Mouse (Mus musculus) kidney, embryonic 14.5 days (tissue): Measurements from ENCODE around the gene Igf2r. TPM values are rescaled to one million over a fixed set of nuclear protein-coding genes. Genes with fewer than 3 reads are reported as not detected.
A peak's percentile ranks its signal among the peaks of the same experiment; 100 is the strongest.

ENCODE experiments used
- ATAC-seq: fragments of 200-750 bp; cut with Nextera tagmentation; 2 replicates; pipeline ENCODE4 v1.8.0; 2017; ENCODE audit warnings: moderate number of reproducible peaks, mild to moderate bottlenecking, moderate TSS enrichment, moderate library complexity; ENCODE audit not compliant: low FRiP score, low TSS enrichment
- H3K27ac ChIP-seq: fragments of 300-500 bp; sonication (generic); 2 replicates; pipeline ENCODE4 v1.5.1; 2014; ENCODE audit warnings: low read depth, mild to moderate bottlenecking, low read length, moderate library complexity, mixed read lengths
- H3K27me3 ChIP-seq: fragments of 300-500 bp; sonication (generic); 2 replicates; pipeline ENCODE4 v1.6.1; 2014; ENCODE audit warnings: mild to moderate bottlenecking, low read length; ENCODE audit not compliant: control insufficient read depth, insufficient read depth
- H3K36me3 ChIP-seq: fragments of 300-500 bp; sonication (generic); 2 replicates; pipeline ENCODE4 v1.6.1; 2014; ENCODE audit warnings: low read length, mixed read lengths; ENCODE audit not compliant: control insufficient read depth, insufficient read depth
- H3K4me1 ChIP-seq: fragments of 300-500 bp; sonication (generic); 2 replicates; pipeline ENCODE4 v1.6.1; 2014; ENCODE audit warnings: low read length, mixed read lengths; ENCODE audit not compliant: control insufficient read depth, insufficient read depth
- H3K4me2 ChIP-seq: fragments of 300-500 bp; sonication (generic); replicated peaks from 2 replicates; pipeline ENCODE4 v1.6.1; 2014; ENCODE audit warnings: low read depth, mild to moderate bottlenecking, low read length
- H3K4me3 ChIP-seq: fragments of 300-500 bp; sonication (generic); 2 replicates; pipeline ENCODE4 v1.5.1; 2014; ENCODE audit warnings: mild to moderate bottlenecking, low read length
- H3K9ac ChIP-seq: fragments of 300-500 bp; sonication (generic); 2 replicates; pipeline ENCODE4 v1.6.1; 2014; ENCODE audit warnings: low read depth, mild to moderate bottlenecking, low read length, moderate library complexity
- H3K9me3 ChIP-seq: fragments of 300-500 bp; sonication (generic); 2 replicates; pipeline ENCODE4 v1.6.1; 2016; ENCODE audit warnings: low read length; ENCODE audit not compliant: control insufficient read depth
- WGBS: fragments of 180-500 bp; shearing (Covaris S2); extraction: QIAGEN DNeasy Blood & Tissue Kit; methylation state at CpG from one replicate; pipeline ENCODE4 v1.1.7; 2014; 5-methylcytosine and 5-hydroxymethylcytosine counted together
- polyA plus RNA-seq: library from polyadenylated mRNA; unstranded; fragments of >200 nt; fragmentation: Nextera tagmentation; extraction: Ambion mirVana; gene quantifications from 2 replicates; pipeline ENCODE4 v1.2.1, GENCODE M21; 2014

Gene Igf2r
- polyA plus RNA-seq, 1 experiment from 2014 or later = 37.8 TPM

DNA sequence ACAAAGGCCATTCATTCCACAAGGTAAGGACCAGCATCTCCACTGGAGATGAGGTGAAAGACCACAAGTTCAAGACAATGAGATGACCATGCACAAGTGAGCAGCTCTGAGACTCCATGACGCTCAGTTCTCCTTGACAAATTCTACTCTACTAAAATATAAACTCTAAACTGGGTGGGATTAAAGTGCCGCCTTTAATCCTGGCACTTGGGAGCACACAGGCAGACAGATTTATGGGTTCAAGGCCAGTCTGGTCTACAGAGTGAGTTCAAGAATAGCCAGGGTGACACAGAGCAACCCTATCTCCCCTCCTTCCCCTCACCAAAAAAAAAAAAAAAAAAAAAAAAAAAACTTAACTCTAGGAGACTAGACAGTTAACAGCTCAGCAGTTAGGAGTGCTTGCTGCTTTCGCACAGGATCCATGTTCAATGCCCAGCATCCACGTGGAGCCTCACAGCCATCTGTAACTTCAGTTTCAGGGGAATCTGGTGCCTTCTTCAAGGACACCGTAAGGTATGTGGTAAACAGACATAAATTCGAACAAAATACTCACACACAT is 2.1 kb downstream of the Igf2r start:
- Histone ChIP-seq H3K4me1 (peaks cover 17% of the 10 kb centered on the region), H3K4me2 (peak overlapping the region; percentile 65), H3K9me3 (peaks cover 5% of the 10 kb centered on the region; the same call in 1 of the 2 replicates), H3K27me3 (no peaks in the 10 kb centered on the region), H3K36me3 (peaks cover 14% of the 10 kb centered on the region; the same call in 1 of the 2 replicates), H3K27ac (no peak overlapping the region), H3K4me3 (peak overlapping the region; percentile 76), H3K9ac (peak overlapping the region; percentile 31; the same call in 1 of the 2 replicates)
- 52% methylated on average over 6 of the region's 6 CpGs for WGBS
- ATAC-seq = no peak

DNA sequence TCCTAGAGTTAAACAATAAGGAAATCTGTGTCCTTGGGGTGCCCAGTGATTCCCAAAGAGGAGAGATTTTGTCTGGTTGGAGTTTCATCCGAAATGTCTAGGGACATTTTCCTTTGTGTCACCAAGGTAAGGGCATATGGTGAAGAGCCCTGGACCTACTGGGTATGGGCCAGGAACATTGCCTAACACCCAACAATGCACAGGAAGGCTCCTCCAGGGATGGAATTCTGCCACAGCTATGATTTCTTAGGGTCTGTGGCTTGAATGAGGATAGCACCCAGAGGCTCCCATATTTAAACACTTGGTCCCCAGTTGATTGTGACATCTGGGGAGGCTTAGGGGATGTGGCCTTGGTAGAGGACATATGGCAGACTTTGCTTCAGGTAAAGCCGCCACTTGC is 6.1 kb downstream of the Igf2r start:
- 95% methylated on average over 2 of the region's 2 CpGs for WGBS
- H3K4me1 ChIP-seq = peaks cover 37% of the 10 kb centered on the region

DNA sequence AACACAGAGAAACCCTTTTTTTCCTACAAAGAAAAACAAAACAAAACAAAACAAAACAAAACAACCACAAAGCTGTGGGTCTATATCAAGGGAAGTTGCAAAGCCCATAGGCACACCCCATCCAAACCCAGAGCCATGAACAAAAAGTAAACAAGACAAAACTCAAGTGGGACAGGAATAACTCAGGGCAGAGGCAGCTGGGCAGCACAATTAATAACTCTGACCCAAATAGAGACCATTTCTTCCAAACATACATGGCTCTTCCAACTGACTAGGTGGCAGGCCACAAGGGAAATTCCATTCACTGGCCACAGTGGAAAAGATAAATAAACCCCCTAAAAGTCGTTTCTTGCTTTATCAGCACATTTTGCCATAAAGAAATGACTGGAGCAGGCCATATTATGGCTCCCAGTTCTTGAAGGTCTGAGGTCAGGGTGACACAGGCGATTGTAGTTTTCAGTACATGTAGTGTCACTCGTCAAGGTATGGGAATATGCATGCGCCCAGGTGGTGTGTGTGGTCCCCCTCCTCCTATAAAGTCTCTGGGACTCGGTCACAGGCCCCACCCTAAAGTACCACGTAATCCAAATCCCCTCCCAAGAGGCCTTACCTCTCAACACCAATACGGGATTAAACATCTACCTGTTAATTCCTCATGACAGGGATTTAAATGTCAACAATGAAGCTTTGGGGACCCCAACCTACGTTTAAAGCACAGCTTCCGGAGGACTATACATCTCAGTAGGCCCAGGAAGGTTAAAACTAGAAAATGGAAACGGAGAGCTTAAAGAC is 8.9 kb downstream of the Igf2r start:
- WGBS = 79% methylated on average over 10 of the region's 10 CpGs
- no peak overlapping the region for H3K27ac ChIP-seq
- peaks cover 35% of the 10 kb centered on the region for H3K4me1 ChIP-seq
- H3K36me3 ChIP-seq = peaks cover 12% of the 10 kb centered on the region; the same call in 1 of the 2 replicates
- H3K4me2 ChIP-seq = no peak overlapping the region
- no peak for ATAC-seq
- no peaks in the 10 kb centered on the region for H3K9me3 ChIP-seq
- H3K4me3 ChIP-seq = no peak overlapping the region
- H3K27me3 ChIP-seq = no peaks in the 10 kb centered on the region
- H3K9ac ChIP-seq = no peak overlapping the region

More for the DNA sequence above, 6.1 kb downstream of the Igf2r start:
- H3K27ac ChIP-seq = no peak overlapping the region
- no peak for ATAC-seq
- H3K4me2 ChIP-seq = no peak overlapping the region
- H3K9ac ChIP-seq = no peak overlapping the region
- no peak overlapping the region for H3K4me3 ChIP-seq
- no peaks in the 10 kb centered on the region for H3K27me3 ChIP-seq
- H3K9me3 ChIP-seq = no peaks in the 10 kb centered on the region
- peaks cover 12% of the 10 kb centered on the region; the same call in 1 of the 2 replicates for H3K36me3 ChIP-seq

DNA sequence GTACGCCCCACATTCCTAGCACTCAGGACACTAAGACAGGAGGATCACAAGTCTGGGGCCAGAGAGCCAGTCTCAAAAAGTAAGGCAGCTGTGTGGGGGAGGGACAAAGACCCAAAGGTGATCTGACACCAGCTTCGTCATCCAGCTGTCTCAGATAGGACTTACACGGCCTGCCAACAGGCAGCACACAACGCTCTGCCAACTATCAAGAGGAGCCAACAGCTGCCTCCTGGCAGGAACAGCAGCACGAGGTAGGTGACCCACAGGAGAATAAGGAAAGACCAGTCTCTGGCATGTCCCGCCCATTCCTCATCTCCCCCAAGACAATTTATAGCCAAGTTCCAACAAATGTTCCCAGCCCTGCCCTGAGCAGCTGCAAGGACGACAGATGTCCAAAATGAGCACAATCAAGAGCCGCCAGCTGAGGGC is 9.8 kb downstream of the Igf2r start:
- peak overlapping the region; percentile 24; the same call in 1 of the 2 replicates for H3K27ac ChIP-seq
- ATAC-seq = peak; percentile 26; the same call in 1 of the 2 replicates
- 0 out of 2 replicates have a peak overlapping the region, but pooled peaks have one; percentile 7 for H3K9ac ChIP-seq
- peaks cover 12% of the 10 kb centered on the region; the same call in 1 of the 2 replicates for H3K36me3 ChIP-seq
- no peaks in the 10 kb centered on the region for H3K9me3 ChIP-seq
- 39% methylated on average over 8 of the region's 8 CpGs for WGBS
- H3K4me1 ChIP-seq = peaks cover 43% of the 10 kb centered on the region
- H3K27me3 ChIP-seq = no peaks in the 10 kb centered on the region
- no peak overlapping the region for H3K4me2 ChIP-seq
- no peak overlapping the region for H3K4me3 ChIP-seq

DNA sequence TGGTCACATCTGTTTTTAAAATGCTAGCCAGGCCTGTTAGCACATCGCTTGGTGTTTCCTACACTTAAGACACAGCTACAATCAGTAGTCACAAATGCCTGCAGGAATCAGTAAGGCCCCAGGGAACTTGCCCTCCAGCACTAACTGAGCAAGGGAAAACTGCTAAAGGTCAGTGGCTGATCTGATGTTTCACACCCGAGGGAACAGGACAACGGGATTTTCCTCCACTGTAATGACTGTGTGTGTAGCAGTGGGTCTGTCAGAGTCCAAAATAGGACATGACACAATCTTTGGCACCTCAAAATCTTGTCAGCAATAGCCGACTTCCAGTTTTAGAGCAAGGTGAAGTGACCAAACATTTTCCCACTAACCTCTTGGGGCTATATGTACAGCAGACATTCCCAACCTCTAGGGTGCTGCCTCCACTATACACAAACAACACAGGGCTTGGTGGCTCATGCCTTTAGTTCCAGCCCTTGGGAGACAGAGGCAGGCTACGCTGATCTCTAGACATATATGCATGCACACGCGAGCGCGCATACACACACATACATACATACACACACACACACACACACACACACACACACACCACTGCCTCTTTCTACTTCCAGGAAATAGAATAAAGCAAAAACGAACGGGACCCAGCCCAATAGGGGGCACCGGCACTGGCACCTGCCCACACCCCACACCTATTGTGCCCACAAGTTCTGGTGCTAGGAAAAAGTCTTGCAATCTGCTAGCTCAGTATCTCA is 10.6 kb downstream of the Igf2r start:
- Histone ChIP-seq H3K4me2 (no peak overlapping the region), H3K36me3 (peaks cover 12% of the 10 kb centered on the region; the same call in 1 of the 2 replicates), H3K4me3 (no peak overlapping the region), H3K4me1 (peaks cover 48% of the 10 kb centered on the region), H3K9me3 (no peaks in the 10 kb centered on the region), H3K9ac (no peak overlapping the region), H3K27ac (peak overlapping the region; percentile 24; the same call in 1 of the 2 replicates), H3K27me3 (no peaks in the 10 kb centered on the region)
- 0 out of 2 replicates have a peak, but pooled peaks have one; percentile 4 for ATAC-seq
- WGBS = 79% methylated on average over 12 of the region's 12 CpGs

DNA sequence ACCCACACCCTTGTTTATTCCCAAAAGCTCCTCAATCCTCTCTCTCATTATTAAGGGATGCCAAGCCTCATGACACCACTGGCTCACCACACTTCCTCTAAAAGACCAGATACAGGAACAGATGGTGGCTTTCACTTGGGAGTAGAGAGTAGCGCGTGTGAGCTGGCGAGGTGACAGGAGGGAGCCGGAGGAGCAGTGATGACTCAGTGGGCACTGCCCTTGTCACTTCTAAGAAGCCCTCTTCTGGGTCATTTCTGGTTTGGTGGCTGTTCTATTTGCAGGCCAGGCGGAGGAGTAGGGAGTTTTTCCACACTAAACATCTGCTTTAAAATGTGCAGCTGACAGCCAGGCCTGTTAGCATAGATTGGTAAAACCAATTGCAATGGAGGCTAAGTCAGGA is 11.5 kb downstream of the Igf2r start:
- Histone ChIP-seq H3K9ac (no peak overlapping the region), H3K4me2 (no peak overlapping the region), H3K36me3 (peaks cover 10% of the 10 kb centered on the region; the same call in 1 of the 2 replicates), H3K4me3 (no peak overlapping the region), H3K9me3 (no peaks in the 10 kb centered on the region), H3K27ac (no peak overlapping the region), H3K27me3 (no peaks in the 10 kb centered on the region), H3K4me1 (peaks cover 54% of the 10 kb centered on the region)
- ATAC-seq = no peak
- 57% methylated on average over 5 of the region's 5 CpGs for WGBS

DNA sequence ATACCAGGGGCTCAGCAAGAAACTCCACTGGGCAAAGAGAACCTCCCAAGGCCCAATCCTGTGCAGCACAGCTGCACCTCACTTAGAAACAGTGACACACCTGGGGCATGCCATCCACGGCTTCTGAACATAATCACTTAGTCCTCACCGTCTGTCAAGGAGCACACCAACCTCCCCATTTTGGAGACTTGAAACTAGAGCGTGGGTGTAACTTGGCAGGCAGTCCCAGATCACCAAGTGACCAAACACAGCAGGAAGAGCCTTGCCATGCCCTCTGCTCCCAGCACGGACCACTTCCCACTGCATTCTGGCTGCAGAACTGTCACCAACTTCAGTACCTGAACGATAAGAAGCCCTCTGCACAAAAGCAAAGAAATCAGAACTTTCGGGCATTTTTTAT is 12.3 kb downstream of the Igf2r start:
- no peak overlapping the region for H3K9ac ChIP-seq
- H3K27me3 ChIP-seq = no peaks in the 10 kb centered on the region
- peaks cover 10% of the 10 kb centered on the region; the same call in 1 of the 2 replicates for H3K36me3 ChIP-seq
- no peak overlapping the region for H3K4me2 ChIP-seq
- WGBS = 76% methylated on average over 6 of the region's 6 CpGs
- H3K4me1 ChIP-seq = peaks cover 62% of the 10 kb centered on the region
- no peak overlapping the region for H3K27ac ChIP-seq
- no peaks in the 10 kb centered on the region for H3K9me3 ChIP-seq
- no peak for ATAC-seq
- H3K4me3 ChIP-seq = no peak overlapping the region

DNA sequence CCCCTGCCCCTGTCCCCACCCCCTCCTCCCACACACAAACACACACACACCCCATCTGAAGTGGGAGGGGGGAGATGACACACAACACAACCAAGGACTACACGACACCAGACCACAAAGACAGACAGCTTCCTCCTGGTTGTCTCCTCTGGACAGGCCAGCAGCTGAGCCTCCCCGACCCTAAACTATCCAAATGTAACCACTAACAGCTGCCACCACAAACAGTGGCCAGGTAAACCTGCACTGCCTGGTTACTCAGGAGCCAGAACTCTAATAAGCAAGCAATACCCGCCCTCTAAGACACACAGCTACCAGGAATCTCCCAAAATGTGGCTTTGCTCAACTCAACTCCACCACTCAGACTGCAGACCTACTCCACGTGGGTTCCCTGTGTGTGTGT is 13.5 kb downstream of the Igf2r start:
- Histone ChIP-seq H3K9ac (no peak overlapping the region), H3K36me3 (peaks cover 8% of the 10 kb centered on the region; the same call in 1 of the 2 replicates), H3K27me3 (no peaks in the 10 kb centered on the region), H3K4me3 (no peak overlapping the region), H3K4me2 (no peak overlapping the region), H3K27ac (no peak overlapping the region), H3K9me3 (no peaks in the 10 kb centered on the region), H3K4me1 (peaks cover 74% of the 10 kb centered on the region)
- no peak for ATAC-seq
- WGBS = 58% methylated on average over 4 of the region's 4 CpGs
